Mouse (Mus musculus) layer of hippocampus, adult 8-10 months (tissue): Measurements from ENCODE around the gene Pi4k2a. TPM values are rescaled to one million over a fixed set of nuclear protein-coding genes. Genes with fewer than 3 reads are reported as not detected.
A peak's percentile ranks its signal among the peaks of the same experiment; 100 is the strongest.

Source experiments
- DNase-seq, 2 experiments: peaks; one replicate each; pipeline ENCODE4 v3.0.0; 2022; ENCODE audit warnings: low spot score in 2 of 2
- total RNA-seq, 4 experiments: library from RNA; stranded (reverse); gene quantifications; 2 replicates each; pipeline ENCODE4 v1.2.4; 2022

Pi4k2a gene
- total RNA-seq, result 10 to 100 TPM; 64.8 to 71.3 (median 69.0) TPM

DNA sequence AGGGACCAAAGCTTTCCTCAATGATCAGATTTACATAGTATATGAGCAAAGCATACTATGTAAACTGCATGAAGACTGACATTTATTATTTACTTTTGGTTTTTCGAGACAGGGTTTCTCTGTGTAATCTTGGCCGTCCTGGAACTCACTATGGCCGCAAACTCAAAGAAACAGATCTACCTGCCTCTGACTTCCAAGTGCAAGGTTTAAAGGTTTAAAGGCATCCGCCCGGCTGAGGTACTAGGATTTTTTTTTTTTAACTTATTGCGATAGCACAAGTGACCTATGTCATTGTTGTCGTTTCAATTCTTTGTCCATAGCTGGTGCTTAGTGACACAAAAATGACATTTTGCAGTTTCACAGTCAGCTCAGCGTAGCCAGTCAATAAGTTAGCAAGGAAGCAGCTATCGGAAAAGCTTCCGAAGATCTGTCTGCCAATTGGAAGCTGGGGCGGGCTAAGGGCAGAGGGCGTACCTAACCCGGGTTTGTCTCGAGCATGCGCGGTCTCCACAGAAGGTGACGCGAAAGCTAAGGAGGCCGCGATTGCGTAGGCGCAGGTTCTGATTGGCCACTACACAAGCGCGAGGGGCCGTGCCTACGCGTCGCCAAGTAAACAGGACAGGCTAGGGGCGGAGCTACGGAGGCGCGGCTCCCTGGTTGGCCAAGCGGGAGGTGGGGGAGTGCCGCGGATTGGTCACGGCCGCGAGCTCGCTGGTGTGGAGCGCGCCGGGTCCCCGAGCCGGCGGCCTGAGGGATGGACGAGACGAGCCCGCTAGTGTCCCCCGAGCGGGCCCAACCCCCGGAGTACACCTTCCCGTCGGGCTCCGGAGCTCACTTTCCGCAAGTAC lies at the start of gene Pi4k2a:
Gene Pi4k2a, plus strand, starts transcription at position 723 of the 848 bp plus-strand sequence.
- DNase-seq, result peak; percentile 100

DNA sequence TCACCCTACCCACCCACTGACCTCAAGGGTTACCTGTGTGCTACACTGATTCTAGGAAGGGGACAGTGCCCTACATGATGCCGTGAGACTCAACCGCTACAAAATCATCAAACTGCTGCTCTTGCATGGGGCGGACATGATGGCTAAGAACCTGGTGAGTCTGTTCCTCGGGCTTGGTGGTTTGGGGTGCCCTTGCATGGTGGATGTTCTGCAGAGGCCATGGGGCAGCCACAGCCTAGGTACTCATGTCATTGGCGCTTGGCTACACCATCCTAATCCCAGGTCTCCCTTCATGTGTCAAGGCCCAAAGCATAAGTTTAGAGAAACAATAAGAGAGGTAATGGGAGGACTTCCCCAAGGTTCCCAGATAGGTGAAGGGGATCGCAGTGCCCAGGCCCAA lies 46.3 kb upstream of the Pi4k2a start:
- DNase-seq, result no peak

DNA sequence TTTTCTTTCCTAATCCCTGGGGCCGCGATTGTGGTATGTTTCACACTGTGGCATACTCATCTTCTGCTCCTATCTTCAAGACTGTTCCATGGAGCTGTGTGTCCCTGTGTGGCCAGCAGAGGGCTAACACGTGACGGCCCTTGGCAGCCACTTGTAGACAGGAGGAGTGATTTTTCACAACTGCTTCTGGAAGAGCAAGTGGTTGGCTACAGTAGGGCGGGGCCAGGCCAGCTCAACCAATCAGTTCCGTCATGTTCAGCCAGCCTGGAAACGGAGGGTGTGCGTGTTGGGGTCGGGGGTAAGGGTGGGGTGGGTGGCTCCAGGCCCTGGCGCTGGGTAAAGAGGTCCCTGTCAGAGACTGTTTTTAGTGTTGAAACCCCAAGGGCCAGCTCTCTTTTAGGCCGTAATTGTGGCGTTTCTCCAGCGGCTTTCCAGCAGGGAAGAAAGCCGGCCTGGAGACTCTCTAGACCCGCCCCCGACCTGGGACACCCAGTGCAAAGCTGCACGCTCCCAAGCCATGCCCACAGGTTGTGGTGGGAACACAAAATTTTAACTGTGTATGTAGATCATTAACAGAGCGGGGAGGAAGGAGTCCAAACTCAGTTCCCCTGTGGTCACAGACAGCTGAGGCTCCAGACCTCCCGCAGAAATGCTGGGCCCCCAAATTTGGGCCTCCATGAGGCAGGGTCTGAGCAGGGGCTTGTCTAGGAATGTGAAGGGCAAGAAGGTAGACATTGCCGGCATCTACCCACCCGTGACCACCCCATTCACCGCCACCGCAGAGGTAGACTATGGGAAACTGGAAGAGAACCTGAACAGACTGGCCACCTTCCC lies 44.8 kb upstream of the Pi4k2a start, which contains the start of gene Hoga1:
Gene Hoga1, plus strand, starts transcription at position 342 of the 834 bp plus-strand sequence.
- DNase-seq, result peak in 1 of 2 experiments; percentile 38

DNA sequence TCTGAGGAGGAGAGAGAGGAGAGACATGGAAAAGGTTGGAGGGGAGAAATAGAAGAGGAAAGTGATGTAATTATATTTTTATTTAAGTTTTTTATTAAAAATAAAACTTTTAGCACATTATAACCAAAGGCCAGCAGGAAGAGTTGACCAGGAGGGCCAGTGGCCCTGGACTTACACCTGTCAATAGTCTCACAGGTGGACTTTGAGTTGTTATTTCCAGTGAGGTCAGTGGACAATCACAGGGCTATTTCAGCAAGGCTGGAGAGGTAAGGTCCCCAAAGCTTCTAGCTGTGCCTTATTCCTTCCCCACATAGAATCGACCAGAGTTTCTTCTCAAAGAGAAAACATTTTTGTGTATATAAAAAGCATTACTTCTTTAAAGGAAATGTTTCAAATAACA lies 40.0 kb upstream of the Pi4k2a start:
- DNase-seq, result no peak

DNA sequence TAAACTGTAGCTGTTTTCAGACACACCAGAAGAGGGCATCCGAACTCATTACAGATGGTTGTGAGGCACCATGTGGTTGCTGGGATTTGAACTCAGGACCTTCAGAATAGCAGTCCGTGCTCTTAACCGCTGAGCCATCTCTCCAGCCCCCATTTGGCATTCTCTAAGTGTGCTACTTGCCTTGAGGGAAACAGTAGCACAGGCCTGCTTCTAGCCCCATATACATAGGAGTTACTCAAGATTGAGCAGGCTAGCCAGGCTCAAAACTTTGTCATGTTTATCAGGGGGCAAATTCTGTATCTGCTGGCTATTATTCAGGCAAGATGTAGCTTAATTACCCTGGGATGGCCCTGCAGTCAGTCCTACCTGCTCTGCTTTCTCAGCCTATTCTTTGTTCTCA lies 38.9 kb upstream of the Pi4k2a start:
- no peak for DNase-seq

DNA sequence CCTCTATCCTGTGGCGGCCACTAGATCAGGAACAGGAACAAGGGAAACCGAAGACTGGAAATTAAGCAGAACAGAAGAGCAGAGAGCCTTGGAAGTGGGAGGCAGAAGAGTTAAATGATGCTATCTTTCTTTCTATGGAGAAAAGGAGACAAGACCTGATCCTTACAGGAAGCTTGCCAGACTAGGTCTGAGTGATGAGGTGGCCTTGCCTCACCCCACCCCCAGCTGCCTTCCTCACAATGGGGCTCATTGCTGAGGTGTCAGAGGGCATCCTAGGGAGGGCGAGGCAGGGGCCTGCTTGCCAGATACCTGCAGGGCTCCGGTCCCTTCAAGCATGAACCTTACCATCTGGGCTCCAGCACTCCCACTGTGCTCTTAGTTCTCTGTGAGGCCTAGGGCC lies 38.3 kb upstream of the Pi4k2a start, which contains the start of gene 4933411K16Rik:
Gene 4933411K16Rik, plus strand, starts transcription at position 301 of the 400 bp plus-strand sequence.
- no peak for DNase-seq

DNA sequence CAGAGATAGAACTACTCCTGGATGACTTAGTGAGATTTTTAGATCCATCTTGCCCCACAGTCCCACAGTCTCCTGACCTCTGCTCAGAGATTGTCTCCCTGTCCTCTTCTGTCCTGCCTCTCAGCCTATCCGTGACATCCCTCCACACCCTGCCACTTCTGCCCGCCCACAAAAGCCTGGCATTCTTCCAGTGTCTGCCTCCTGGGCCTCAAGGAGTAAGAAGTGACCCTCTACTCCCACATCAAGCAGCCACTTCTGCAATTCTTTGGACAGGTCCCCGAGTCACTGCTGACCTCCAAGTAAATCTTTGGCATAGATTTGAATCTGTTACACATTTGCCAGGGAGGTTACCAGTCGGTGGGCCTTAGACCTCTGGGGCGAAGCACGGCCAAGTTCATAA lies 36.0 kb upstream of the Pi4k2a start:
- DNase-seq, result no peak

DNA sequence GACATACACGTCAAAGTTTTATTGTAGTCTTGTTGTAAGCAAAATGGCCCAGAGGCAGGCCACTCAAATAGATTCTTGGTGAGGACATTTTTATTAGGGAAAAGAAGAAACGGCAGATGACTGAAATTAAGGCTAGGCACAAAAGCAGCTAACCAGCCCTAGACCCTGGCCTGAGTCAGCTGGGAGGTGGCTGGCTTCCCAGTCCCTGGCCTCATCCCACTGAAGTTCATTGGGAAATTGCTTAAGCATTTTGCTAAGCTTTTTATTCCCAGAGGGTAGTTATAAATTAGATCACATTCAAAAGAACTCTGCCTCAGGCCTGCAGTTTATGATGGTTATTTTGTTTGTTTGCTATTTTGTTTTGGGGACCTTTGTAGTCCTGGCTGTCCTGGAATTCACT lies 34.4 kb upstream of the Pi4k2a start:
- no peak for DNase-seq

DNA sequence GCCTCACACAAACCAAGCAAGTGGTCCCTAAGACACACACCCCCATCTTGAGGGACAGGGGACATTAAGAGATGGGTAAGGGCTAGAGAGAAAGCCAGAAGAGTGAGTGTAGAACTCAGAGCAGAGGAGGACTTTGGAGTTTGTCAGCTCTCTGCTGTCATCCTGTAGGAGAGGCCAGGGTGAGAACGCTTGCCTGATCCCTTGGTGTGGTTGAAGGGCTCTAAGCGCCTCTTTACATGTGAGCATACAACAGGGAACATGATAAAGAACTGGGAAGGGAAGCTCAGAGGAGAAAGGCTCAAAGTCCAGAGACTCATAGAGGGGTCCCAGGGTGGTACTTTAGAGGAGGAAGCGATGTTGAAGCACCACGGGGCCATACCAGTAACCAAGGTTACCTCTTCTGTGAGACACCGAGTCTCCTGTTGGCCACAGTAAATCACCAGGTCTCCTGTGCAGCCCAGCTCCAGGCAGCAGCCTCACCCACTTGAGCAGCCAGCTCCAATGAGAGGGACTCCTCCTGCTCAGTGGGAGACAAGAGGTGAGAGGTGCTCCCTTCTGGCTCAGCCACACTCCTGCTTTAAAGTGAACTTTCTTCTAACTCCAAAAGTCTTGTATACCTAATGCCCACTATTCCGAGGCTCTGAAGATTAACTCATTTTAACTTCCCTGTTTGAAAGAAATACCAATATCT lies 33.4 kb upstream of the Pi4k2a start:
- no peak for DNase-seq

DNA sequence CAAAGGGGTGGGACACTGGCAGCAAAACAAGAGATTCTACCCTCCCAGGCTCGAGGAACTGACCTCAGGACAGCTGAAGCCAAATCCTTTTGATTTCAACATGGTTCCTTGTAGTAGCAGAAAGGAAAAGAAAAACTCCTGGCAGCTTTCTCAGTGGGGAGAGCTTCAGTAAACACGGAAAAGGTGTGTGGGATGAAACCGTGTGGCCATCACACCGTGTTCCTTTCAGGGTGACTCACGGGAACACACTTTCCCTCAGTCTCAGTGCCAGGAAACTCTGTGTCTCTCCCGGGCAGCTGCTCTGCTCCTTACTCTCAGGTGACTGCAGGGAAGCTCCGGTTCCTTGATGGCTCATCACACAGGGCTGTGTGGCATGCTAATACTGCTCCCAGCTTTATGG lies 31.8 kb upstream of the Pi4k2a start:
- no peak for DNase-seq

DNA sequence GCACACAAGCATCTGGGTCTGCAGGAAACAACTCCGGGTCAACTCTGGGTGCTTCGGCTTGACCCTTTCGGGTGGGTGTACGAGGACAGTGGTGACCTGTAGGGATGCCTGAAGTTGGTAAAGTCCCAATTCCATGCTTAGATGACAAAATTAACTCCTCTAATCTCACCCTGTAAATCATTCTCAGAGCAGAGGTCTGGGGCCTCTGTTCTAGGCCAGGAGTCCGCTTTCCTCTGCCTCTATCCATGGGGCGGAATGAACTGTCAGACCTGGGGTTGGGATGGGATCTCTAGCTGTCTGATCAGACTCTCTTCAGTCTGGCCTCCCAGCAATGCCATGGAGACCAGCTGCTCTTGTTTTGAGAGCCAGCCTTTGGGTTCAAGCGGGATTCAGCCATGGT lies 28.8 kb upstream of the Pi4k2a start:
- no peak for DNase-seq

DNA sequence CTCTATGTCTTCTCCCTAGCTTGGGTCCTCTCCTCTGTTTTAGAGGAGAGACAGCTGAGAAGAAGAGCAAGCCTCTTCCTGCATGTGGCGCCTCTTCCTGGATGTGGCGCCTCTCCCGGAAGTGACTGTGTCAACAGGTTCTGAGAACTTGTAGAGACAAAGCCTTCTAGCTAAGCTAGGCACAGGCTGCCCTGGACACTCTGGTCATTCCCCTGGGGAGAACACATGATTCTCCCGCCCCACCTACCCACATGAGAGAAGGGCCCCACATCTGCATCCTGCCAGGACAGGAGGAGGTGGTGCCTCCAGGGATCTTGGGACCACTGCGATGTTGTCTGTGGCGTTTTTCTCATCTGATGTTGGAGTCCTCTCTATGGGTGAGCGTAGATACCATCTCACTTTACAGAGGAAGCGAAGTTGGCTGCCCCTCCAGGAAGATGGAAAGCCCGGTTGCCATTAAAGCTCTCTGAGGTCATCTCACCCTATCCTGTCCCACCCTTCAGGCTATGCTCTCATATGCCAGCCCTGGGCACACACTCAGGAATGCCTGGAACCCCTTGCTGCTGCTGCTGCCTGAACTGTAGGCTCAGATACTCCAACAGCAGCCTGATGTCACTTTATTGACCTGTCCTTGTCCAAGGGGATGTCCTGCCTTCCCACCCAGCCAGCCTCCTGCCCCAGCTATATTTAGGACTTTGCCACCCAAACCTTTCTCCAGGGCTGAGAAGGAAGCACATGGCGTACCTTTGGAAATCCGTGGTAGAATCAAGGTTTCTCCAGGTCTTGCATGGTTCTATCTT lies 21.6 kb upstream of the Pi4k2a start:
- DNase-seq, result no peak

DNA sequence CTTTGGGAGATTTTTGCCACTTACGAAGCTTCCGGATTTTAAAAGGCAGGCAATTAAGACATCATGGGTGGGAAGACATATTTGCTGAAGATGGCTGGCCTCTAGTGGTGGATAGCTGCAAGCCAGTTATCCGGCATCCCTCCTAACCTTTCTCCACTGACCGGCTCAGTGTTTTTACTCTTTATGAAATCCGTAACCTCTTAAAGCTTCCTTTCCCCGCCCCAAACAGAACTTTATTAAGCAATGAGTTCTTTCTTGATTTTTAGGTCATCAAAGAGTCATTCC lies 21.1 kb upstream of the Pi4k2a start:
- no peak for DNase-seq

DNA sequence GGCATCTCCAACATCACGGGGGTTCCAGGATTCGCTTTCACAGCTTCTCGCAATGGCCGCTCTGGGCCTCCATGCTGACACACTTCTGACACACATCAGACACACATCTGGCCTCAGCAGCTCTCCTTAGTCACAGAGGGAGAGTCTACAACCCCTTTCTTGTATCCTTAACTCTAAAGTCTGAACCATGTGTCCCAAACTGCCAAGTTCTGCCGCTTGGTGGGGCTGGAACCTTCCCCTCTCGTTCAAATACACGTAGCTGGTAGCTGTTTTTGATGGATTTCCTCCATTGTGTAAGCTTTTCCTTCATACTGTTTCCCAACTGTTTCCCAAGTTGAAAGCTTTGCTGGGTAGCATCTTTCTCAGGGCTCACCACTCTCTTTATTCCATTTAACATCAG lies 19.0 kb upstream of the Pi4k2a start:
- no peak for DNase-seq

DNA sequence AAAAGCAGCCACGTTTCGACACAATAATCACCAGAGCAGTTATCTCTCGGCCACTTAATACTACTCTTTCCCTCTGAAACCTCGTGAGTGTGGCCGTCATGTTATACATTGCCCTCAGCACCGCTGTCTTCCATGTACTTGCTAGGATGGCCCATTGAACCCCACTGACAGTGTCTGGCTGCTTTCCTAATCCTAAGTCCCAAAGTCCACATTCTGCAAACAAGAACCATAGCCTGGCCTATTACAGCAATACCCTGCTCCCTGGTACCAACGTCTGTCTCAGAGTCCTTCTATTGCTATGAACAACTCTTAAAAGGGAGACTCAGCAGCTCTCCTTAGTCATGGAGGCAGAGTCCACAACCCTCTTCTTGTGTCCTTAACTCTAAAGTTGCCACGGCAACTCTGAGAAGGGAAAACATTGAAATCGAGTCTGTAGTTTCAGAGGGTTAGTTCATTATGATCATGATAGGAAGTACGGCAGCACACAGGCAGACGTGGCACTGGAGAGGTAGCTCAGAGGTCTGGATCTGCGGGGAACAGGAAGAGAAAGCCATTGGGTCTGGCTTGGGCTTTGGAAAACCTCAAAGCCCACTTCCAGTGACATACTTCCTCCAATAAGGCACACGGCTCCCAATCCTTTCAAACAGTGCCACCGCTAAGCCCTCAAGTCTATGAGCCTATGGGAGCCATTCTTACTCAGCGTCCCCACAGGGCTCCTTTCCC lies 18.2 kb upstream of the Pi4k2a start:
- DNase-seq, result no peak

DNA sequence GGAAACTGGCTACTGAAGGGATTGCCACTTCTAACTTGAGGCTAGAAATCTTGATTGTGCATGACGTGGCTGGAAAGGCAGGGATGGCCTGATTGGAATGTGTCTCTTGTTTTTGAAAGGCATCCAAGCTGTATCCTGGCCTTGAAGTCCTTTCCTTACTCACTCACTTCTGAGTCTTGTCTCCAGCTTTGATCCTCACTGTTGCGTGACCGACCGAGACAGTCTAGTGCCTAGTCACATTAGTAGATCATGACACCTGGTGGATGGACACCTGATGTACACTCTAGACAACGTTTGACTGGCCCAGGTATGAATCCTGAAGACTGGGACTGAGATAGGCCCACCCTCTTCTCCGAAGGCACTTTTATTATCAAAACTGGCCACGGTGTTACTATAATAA lies 17.5 kb upstream of the Pi4k2a start:
- no peak for DNase-seq

DNA sequence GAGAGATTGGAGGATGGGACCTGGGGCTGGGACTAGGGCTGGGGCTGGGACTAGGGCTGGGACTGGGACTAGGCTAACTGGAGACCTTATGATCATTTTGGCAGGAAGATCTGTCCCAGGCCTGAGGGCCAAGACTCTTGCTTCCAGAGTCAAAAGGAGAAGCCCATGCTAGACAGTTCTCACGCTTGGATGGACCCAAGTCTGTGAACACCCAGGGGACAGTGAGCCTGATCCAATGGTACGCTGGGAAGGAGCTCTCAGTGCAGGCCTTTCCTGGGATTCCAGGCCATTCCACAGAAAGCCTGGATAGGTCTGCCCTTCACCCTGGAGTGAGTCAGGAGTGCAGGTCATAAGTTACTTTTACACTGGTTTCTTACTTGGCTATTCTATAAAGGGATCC lies 15.2 kb upstream of the Pi4k2a start:
- no peak for DNase-seq

DNA sequence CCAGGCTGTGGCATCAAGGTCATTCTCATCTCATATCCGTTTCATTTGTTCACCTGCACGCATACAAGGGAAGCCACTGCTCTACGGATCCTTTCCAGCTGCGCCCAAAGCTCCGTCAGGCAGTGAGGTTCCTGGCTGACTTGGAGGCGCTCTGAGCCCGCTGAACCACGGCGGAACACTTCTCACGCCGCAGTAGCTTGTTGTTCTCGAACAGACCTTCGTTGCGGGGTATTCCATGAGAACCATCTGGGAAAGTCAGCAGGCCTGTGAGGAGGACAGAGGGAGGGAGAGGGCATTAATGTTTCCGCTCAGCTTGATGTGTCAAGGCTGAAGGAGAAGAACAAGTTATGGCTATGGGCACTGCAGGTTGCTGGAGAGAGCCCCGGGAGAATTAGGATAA lies 14.3 kb upstream of the Pi4k2a start:
- no peak for DNase-seq

DNA sequence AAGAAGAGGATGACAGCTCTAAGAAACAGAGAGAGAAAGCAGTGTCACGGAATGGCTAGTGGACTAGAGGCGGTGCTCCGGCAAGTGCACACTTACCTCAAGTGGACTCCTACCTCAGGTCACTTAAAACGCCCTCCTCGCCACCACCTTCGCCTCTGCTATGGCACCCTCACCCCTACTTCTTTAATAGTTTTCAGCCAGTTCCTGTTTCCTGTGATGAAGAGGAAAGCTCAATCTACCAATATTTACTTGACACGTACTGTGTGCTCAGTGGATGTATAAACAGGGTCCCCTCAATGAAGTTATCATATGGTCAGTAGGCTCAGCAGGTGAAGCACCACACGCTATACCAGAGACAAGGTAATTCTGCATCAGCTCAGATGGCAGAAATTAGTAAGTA lies 11.7 kb upstream of the Pi4k2a start:
- DNase-seq, result no peak

DNA sequence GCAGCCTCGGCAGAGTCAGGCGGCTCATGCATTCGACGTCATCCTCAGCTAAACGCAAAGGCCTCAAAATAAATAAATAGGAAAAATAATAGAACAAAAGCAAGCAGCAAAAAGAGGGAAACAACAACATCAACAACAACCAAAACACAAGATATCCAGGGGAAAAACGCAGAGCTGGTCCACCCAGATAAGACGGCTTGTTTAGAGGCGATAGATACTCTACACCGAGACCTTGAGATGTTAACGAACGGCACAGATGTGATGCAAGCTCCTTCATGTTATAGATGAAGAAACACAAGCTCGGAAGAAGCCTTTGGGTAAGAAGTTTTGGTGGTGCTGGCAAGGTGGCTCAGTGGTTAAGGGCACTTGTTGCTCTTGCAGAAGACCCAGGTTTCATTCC lies 11.3 kb upstream of the Pi4k2a start:
- DNase-seq, result no peak

DNA sequence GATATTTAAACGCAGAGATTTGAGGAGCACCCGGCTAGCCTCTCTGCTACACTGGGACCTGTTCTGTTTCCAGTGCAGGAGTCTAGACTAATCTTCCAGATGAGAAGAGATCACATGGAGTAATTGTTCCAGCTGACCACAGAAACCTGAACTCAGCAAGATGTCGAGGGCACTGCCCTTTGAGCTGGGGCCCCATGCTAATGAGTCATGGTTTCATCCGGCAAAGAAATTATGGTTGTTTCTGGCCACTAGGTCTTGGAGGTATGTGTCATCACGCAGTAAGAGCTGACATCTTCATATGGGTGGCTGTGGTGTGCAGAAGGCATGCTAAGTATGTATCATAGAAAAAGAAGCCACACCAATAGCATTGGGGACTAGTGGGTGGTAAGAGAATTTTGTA lies 10.3 kb upstream of the Pi4k2a start:
- no peak for DNase-seq
